Mouse (Mus musculus): ENCODE measurements at regions not wholly inside any gene's neighbourhood (a gene's known extent, or its start where the extent isn't known, plus 50 kb on each side); places are given as distances from the start of the nearest gene placed in this dataset.

GRCm38 (mm10) chr1:64226001-64226918 is 104.2 kb upstream of the Klf7 start:
- peak overlapping the region; percentile 31; the same call in 1 of the 2 replicates for H3K4me2 ChIP-seq (ENCODE audit: insufficient read depth, low read depth, poor library complexity, severe bottlenecking)
- dilution Hi-C loops (cut with MboI; ENCODE audit: extremely low pct_ligation_motif_present, extremely low pct_unique_long_range_greater_than_20kb, low sequenced_read_pairs) (no loop called here), in situ Hi-C loops (cut with MboI; ENCODE audit: low pct_ligation_motif_present, low pct_unique_long_range_greater_than_20kb, low sequenced_read_pairs) (no loop called here)
- H3K9ac ChIP-seq (ENCODE audit: insufficient read depth, low read depth): 0 out of 2 replicates have a peak overlapping the region, but pooled peaks have one; percentile 8
- H3K27me3 ChIP-seq (replicated peaks): no peaks in the 10 kb centered on the region
- DNase-seq (ENCODE audit: extremely low read depth): peak; percentile 85
- H3K4me1 ChIP-seq (ENCODE audit: control insufficient read depth in 1 of 2, insufficient read depth in 2 of 2): peaks cover 12 to 42% of the 10 kb centered on the region in 2 experiments
- no peaks in the 10 kb centered on the region for H3K79me2 ChIP-seq (replicated peaks; ENCODE audit: control insufficient read depth, extremely low read depth, insufficient read depth, poor library complexity, severe bottlenecking)
- TF ChIP-seq ETS1 (conservative IDR thresholded peaks at IDR 0.05; ENCODE audit: low read depth, low read length): peak; percentile 56
- TF ChIP-seq EP300 (IDR thresholded peaks at IDR 0.05; ENCODE audit: low read length): peak; percentile 55
- no peak for TF ChIP-seq KAT2A (IDR thresholded peaks at IDR 0.05; ENCODE audit: insufficient replicate concordance, low read length)
- 0 out of 2 replicates have a peak, but pooled peaks have one; percentile 48 for TF ChIP-seq CHD1 (IDR thresholded peaks at IDR 0.05; ENCODE audit: low read depth, low read length)
- TF ChIP-seq CTCF (conservative IDR thresholded peaks at IDR 0.05 in 1 of 2, IDR thresholded peaks at IDR 0.05 in 1 of 2; ENCODE audit: low read depth in 2 of 2, low read length in 2 of 2): peak in 1 of 2 experiments; percentile 24; a peak in 1 of 4 replicates
- TF ChIP-seq POLR2AphosphoS2 (IDR thresholded peaks at IDR 0.05; ENCODE audit: low read depth, low read length): no peak
- TF ChIP-seq MAZ (IDR thresholded peaks at IDR 0.05; ENCODE audit: low read depth, low read length): 0 out of 2 replicates have a peak, but pooled peaks have one; percentile 19
- TF ChIP-seq SMC3 (IDR thresholded peaks at IDR 0.05; ENCODE audit: low read depth, low read length): peak; percentile 31
- peak; percentile 32; the same call in 1 of the 2 replicates for TF ChIP-seq SIN3A (IDR thresholded peaks at IDR 0.05; ENCODE audit: low read length)
- TF ChIP-seq BHLHE40 (IDR thresholded peaks at IDR 0.05; ENCODE audit: low read depth, low read length): peak; percentile 68
- peak; percentile 22 for TF ChIP-seq RAD21 (IDR thresholded peaks at IDR 0.05; ENCODE audit: low read depth, low read length)
- TF ChIP-seq MYC (IDR thresholded peaks at IDR 0.05; ENCODE audit: low read depth, low read length): no peak
- no peak for TF ChIP-seq PAX5 (IDR thresholded peaks at IDR 0.05; ENCODE audit: low read length)
- no peak for TF ChIP-seq RCOR1 (conservative IDR thresholded peaks at IDR 0.05; ENCODE audit: low read depth, low read length)
- no peak for TF ChIP-seq ZC3H11A (IDR thresholded peaks at IDR 0.05; ENCODE audit: low read depth, low read length)
- TF ChIP-seq MAFK (IDR thresholded peaks at IDR 0.05; ENCODE audit: insufficient replicate concordance, low read length): peak; percentile 47; the same call in 1 of the 2 replicates
- 0 out of 2 replicates have a peak, but pooled peaks have one; percentile 28 for TF ChIP-seq UBTF (IDR thresholded peaks at IDR 0.05; ENCODE audit: low read depth, low read length)
- TF ChIP-seq TCF12 (IDR thresholded peaks at IDR 0.05; ENCODE audit: low read depth, low read length): peak; percentile 55; the same call in 1 of the 2 replicates
- TF ChIP-seq MEF2A (IDR thresholded peaks at IDR 0.05; ENCODE audit: borderline replicate concordance, low read depth, low read length): peak; percentile 93
- TF ChIP-seq CHD2 (IDR thresholded peaks at IDR 0.05; ENCODE audit: low read length): peak; percentile 86
- TF ChIP-seq IRF4 (IDR thresholded peaks at IDR 0.05; ENCODE audit: low read depth, low read length): peak; percentile 84
- 0 out of 2 replicates have a peak, but pooled peaks have one; percentile 6 for TF ChIP-seq JUN (IDR thresholded peaks at IDR 0.05; ENCODE audit: insufficient read depth, low read depth, low read length)
- no peak overlapping the region for H3K4me3 ChIP-seq (replicated peaks in 1 of 3; ENCODE audit: low read depth in 2 of 3, low read length in 2 of 3, poor library complexity in 1 of 3)
- H3K27ac ChIP-seq (ENCODE audit: insufficient read depth, low read depth): peak overlapping the region; percentile 25; the same call in 1 of the 2 replicates
- no peaks in the 10 kb centered on the region for H3K36me3 ChIP-seq (replicated peaks in 1 of 2; ENCODE audit: control insufficient read depth in 1 of 2, insufficient read depth in 1 of 2, low read length in 1 of 2)
- H3K9me3 ChIP-seq (replicated peaks; ENCODE audit: low read length): no peaks in the 10 kb centered on the region

All from CH12.LX (cell line).